Mouse (Mus musculus) embryo, embryonic 10.5 days (tissue): ENCODE data around the gene Sytl1.

Experiments used
- DNase-seq: peaks from one replicate; pipeline ENCODE4 v3.0.0-alpha.2; 2015; ENCODE audit warnings: low spot score

Sytl1 gene

DNA sequence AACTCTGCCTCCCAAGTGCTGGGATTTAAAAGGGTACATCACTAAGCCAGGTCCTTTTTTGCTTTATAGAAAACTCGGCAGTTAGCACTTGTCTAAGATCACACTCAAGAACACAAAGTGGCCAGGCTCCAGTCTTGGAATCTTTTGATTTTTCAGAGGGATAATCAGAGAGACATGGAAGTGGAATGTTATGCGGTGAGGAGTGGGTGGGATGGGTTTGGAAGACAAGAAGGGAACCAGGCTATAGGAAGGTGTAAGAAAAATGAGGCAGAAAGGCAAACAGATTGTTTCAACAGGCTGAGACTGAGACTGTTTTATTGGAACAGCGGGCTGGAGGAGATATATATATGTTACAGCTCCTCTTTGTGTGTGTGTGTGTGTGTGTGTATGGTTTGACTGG lies 15.6 kb upstream of the Sytl1 start:
- no peak for DNase-seq

- DNase-seq, result no peak
Measured at GRCm38 (mm10) chr4:133278067-133278466, 15.2 kb upstream of the Sytl1 start.

DNA sequence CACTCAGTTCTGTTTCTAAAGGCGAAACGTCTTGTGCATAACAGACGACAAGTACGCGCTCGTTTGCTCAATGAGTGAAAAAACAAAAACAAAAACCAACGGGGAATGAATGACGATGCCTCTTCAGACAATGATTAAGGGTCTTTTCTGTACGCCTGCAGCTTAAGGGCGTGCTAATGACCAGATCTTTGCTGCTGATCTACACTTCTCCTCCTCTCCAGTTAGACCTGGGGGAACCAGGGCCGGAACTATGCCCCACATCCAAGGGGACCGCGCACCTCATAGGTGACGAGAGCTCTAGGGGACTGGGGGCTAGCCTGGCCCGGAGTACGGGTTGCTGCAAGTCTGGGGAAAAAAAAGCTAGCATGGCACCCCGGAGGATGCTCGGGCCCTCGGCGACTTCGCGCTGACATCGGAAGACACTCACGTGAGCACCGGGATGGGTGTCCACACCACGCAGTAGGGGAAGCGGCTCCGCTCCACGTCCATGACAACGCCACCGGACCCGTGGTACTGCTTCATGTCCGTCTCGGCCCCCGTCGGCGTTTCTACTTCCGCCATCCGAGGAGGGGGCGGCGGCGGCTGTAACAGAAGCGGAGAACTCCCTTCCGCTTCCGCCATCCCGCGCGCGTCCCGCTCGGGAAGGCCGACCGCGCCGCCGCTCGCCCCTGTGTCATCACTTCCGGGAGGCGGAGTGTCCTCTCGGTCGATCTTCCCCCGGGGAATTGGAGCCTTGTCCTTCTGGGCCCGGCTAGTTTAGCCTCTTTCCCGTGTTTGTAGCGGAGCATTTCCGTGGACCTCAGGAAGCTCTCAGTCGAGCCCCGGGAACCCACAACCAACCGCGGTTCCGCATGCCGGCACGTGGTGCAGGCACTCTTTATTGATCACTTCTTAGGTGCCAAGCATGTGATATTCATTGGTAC lies 14.5 kb upstream of the Sytl1 start, which contains the start of gene Tmem222:
Tmem222 (minus strand) TSS at position 689 of the 923 bp plus-strand sequence.
- DNase-seq, result peak; percentile 99

DNA sequence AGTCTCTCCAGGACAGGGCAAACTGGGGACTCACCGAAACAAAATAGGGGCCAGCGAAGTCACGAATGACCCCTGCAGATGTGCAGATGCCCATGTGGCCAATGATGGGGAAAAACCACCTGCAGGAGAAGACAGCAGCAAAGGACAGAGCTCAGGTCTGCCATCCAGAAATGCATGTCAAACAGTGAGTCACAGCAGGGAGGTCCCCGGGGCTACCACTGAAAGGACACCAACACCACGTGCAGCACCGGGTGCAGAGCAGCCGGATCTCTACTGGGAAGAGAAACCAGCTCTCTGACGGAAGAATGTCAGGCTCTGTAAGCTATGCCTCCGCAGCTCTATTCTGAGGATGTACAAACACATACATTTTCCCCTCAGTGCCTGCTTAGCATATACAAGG lies 8.0 kb upstream of the Sytl1 start:
- no peak for DNase-seq

DNA sequence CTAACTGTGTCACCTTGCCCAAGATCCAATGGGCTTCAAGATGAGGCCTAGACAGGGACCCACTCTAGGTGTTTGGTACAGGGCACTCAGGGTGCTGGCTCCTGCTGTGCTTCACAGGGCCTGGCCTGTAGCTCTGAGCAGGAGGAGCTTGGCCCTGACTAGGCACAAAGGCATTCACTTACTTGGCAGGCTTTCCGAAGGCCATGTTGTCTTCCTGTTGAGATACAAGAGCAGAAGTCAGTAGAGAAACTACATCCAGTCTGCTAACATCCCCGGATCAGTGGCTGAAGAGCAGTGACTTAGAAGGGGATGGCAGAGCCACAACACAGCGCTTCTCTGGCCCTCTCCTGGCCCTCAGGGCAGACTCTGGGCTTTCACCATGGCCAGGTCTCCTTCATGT lies 6.7 kb upstream of the Sytl1 start:
- no peak for DNase-seq

DNA sequence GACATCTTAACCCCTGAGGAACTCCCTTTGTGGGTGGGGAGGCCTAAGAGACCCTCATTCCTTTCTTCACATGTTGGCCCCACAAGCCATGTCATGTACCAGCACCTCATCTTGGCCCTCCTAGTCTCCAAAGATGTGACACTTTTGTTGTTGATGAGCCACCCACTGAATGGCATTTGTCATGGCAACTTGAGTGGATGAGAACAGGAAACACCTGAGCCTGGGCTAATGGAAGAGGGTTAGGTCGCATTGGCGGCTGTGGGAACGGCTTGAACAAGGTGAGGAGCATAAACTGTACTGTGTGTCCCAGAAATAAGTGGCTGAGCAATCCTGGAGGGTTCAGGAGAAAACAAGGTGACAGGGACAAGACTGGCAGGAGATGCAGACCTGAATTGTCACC lies 6.0 kb upstream of the Sytl1 start:
- no peak for DNase-seq

- no peak for DNase-seq
Measured at GRCm38 (mm10) chr4:133266248-133266880, 3.5 kb upstream of the Sytl1 start.

DNA sequence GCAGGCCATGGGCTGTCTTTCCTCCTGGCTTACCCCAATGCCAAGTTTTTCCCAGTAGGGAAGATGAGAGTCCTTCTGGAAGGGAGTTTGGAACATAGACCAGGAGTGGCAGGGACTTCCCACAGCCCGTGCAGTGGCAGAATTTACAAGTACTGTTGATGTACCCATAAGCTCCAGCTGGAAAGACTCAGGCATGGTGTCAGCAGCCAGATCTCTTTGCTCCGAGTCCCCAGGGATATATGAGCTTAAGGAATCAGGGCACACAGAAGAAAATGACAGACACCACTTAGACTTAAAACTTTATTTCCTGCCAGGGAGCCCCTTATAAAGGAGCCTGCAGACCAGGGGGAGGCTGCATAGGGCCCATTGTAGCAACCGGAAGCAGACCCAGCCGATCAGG lies 2.8 kb upstream of the Sytl1 start:
- DNase-seq, result no peak

- no peak for DNase-seq
Measured at GRCm38 (mm10) chr4:133265297-133265696, 2.4 kb upstream of the Sytl1 start.

DNA sequence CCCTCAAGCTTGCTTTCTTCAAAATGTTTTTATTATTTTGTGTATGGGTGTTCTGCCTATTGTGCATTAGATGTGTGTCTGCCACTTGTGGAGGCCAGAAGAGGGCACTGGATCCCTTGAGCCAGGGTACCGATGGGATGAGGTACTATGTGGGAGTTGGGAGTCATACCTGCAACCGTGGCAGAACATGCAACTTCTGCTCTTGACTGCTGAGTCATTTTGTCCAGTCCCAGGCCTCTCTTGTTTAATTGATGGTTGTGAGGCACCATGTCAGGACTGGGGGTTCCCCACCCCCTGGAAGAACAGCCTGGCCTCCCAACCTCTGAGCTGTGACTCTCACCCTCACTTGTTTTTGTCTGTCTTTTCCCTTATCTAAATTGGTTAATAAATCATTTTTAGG lies 1.6 kb upstream of the Sytl1 start:
- DNase-seq, result no peak

DNA sequence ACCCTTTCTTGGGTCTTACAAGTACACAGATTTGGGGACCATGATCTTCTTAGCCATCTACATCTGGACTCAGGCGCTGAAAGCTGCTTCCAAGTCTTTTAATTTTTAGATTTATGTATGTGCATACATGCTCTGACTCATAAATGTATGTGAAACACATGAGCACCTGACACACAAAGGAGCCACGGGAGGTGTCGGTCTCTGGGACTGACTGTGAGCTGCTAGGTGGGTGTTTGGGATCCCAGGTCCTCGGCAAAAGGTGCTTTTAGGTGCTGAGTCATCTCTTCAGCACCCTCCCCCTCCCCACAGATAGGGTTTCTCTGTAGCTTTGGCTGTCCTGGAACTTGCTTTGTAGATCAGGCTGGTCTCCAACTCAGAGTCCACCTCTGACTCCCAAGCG lies 843 bp upstream of the Sytl1 start:
- DNase-seq, result no peak

- no peak for DNase-seq
Measured at GRCm38 (mm10) chr4:133262375-133262765, 543 bp downstream of the Sytl1 start.

GRCm38 (mm10) chr4:133261641-133262374 lies 1.1 kb downstream of the Sytl1 start:
- no peak for DNase-seq

DNA sequence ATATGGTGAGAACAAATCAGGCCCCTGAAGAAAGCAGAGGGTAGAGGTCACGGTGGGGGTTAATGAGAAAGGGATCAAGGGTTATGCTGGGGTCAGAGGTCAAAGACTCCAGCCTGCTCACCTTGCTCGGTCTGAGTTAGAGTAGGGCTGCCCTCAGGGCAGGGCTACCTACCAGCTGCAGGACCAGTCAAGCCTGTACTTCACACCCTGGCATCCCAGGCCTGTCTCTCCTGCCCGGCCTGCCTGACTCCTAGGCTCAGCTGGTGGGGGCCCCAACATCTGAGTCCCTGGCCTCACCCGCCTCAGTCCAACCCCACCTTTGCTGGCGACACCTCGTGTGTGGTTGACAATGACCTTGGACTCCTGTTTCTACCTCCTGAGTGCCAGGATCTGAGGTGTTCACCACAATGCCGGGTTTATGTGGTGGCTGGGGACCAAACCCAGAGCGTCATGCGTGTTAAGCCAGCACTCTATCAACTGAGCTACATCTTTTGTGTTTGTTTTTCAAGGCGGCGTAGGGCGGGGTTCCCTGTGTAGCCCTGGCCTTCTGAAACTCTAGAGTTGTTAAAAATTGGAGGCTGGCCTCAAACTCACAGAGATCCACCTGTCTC lies 5.0 kb downstream of the Sytl1 start:
- DNase-seq, result no peak

DNA sequence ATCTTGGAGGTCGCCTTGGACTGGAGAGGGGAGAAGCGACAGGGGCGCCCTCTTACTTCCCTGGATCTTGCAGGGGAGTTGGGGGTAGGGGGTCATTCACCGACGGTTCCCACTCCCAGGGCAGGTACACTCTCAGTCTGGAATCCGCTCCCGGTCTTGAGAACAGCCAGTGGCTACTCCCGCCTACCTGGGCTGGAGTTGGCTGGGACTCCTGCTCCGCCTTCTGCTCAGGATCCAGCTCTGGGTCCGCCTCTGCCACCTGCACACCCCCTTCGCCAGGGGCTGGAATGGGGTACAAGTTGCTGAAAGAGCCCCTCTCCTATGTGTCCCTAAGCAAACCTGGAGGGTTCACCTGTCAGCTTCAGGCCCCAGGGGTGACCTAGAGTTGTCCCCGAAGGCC lies 5.7 kb downstream of the Sytl1 start:
- DNase-seq, result no peak

- DNase-seq, result no peak
Measured at GRCm38 (mm10) chr4:133256820-133257219, 6.1 kb downstream of the Sytl1 start.

DNA sequence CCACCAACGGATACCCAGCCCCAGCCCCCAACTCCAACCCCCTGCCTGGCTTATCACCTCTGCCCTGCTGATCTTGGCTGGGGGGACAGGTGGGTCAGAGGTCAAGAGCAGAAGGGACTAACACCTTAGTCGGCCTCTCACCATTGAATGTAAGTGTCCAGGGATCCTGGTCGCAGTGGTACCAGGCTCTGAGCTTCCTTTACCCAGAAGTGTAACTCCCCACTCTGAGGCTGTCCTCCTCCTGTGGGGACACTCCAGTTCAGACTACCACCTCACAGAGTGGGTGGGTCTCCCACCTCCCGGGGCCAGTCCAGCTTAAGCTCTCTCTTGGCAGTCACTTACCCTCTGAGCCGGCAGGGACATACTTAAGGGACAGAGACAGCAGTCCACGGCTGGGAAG lies 7.5 kb downstream of the Sytl1 start:
- DNase-seq, result no peak

GRCm38 (mm10) chr4:133253412-133253811 lies 9.5 kb downstream of the Sytl1 start:
- no peak for DNase-seq

DNA sequence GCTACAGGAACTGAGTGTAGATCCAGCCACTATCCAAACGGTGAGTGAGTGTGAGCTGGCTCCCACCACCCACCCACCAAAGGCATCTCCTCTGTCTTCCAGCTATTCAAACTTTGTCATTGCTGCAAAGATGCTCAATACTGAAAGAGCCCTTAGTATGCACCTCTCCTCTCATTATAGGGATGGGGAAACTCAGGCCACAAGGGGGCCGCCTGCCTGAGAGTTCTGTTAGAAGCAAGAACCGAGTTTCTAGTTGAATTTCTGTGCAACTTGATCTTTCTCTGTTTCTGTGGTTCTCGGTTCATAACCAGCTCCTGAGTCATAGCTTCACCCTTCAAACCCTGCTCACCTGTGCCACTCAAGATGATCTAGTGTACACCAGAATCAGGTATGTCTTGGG lies 10.8 kb downstream of the Sytl1 start:
- peak; percentile 46 for DNase-seq

DNA sequence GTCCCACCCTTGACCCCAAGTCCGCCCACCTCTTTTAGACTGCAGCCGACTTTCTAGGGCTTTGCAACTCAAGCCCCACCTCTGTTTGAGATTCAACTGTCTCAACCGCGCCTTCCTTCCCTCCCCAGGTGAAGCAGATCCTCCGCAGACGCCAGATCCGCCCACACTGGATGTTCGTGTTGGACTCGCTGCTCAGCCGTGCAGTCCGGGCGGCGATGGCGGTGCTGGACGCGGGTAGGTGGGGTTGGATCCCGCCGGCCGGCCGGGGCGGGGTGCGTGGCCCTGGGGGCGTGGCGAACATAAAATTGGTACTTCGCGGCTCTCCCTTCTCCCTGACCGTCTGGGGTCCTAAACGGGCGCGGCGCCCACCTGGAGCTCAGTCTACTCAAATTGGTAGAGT lies 11.7 kb downstream of the Sytl1 start:
- peak; percentile 46 for DNase-seq

DNA sequence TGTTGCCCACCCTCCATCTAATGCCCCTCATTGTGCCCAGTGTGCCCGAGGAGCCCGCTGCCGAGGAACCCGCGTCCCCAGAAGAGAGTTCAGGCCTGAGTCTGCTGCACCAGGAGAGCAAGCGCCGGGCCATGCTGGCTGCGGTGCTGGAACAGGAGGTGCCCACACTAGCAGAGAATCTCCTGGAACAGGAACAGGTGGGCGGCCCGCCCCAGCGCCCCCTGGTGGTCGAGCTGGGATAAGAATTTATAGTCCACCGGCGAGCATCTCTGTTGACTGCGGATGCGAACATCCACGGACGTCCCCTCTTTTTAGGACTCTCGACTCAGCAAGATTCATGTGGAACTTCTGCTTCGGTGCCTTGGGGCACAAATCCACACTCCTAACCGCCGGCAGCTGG lies 12.3 kb downstream of the Sytl1 start:
- peak; percentile 81 for DNase-seq

GRCm38 (mm10) chr4:133247806-133248449 lies 15.0 kb downstream of the Sytl1 start:
- no peak for DNase-seq
